Mouse (Mus musculus) intestine, embryonic 16.5 days (tissue): Measurements from ENCODE around the gene Ly86. TPM values are rescaled to one million over a fixed set of nuclear protein-coding genes. Genes with fewer than 3 reads are reported as not detected.

ENCODE experiments used
- ATAC-seq: fragments of 200-750 bp; cut with Nextera tagmentation; 2 replicates; pipeline ENCODE4 v1.8.0; 2017; ENCODE audit warnings: moderate TSS enrichment, moderate library complexity
- H3K27ac ChIP-seq: fragments of 300-500 bp; sonication (generic); 2 replicates; pipeline ENCODE4 v1.5.1; 2014; ENCODE audit warnings: mild to moderate bottlenecking, low read length
- H3K27me3 ChIP-seq: fragments of 300-500 bp; sonication (generic); replicated peaks from 2 replicates; pipeline ENCODE4 v1.6.1; 2014; ENCODE audit warnings: low read length, control low read depth, mixed read lengths; ENCODE audit not compliant: control insufficient read depth, insufficient read depth
- H3K36me3 ChIP-seq: fragments of 300-500 bp; sonication (generic); 2 replicates; pipeline ENCODE4 v1.6.1; 2014; ENCODE audit warnings: low read length, control low read depth; ENCODE audit not compliant: control insufficient read depth, insufficient read depth
- H3K4me1 ChIP-seq: fragments of 300-500 bp; sonication (generic); 2 replicates; pipeline ENCODE4 v1.6.1; 2014; ENCODE audit warnings: low read length, control low read depth, mixed read lengths; ENCODE audit not compliant: control insufficient read depth, insufficient read depth
- H3K4me2 ChIP-seq: fragments of 300-500 bp; sonication (generic); 2 replicates; pipeline ENCODE4 v1.6.1; 2014; ENCODE audit warnings: low read depth, low read length, control low read depth
- H3K4me3 ChIP-seq: fragments of 300-500 bp; sonication (generic); 2 replicates; pipeline ENCODE4 v1.5.1; 2014; ENCODE audit warnings: mild to moderate bottlenecking, low read length
- H3K9ac ChIP-seq: fragments of 300-500 bp; sonication (generic); 2 replicates; pipeline ENCODE4 v1.6.1; 2014; ENCODE audit warnings: low read depth, low read length
- H3K9me3 ChIP-seq: fragments of 300-500 bp; sonication (generic); 2 replicates; pipeline ENCODE4 v1.6.1; 2016; ENCODE audit warnings: low read length, control low read depth; ENCODE audit not compliant: control insufficient read depth
- WGBS: fragments of 180-500 bp; shearing (Covaris S2); extraction: QIAGEN DNeasy Blood & Tissue Kit; methylation state at CpG from one replicate; pipeline ENCODE4 v1.1.7; 2014; 5-methylcytosine and 5-hydroxymethylcytosine counted together
- polyA plus RNA-seq: library from polyadenylated mRNA; unstranded; fragments of >200 nt; fragmentation: Nextera tagmentation; extraction: Ambion mirVana; gene quantifications from 2 replicates; pipeline ENCODE4 v1.2.1, GENCODE M21; 2015

The Ly86 gene
- polyA plus RNA-seq, 1 experiment from 2014 or later: 11.2 TPM

DNA sequence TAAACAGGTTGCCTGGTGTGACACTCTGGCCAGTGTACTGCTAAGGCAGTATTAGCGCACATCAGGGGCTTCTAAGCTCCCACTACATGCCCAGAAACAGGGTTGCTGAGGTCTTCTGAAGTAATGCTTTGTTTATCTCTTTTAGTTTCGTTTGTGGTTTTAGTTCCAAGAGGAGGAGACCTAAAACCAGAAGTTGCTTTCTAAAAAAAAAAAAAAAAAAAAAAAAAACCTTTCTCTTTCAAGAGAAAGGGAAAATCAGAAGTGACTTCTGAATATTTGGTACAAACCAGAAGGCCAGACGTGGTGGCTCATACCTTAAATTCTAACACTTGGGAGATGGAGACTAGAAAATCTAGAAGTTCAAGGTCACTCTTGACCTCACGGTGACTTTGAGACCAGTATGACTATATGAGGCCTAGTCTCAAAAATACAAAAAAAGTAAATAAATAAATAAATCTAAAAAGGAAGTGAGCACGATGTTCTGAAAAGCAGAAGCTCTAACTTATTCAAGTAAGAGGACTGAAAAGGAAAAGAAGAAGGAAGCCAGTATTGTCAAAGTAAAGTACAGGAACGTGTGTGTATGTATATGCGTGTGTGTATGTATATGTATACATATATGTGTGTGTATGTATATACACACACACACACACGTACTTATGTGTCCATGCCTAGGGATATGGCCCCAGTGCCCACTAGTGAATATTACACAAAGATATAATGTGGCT lies 3.0 kb downstream of the Ly86 start:
- H3K27me3 ChIP-seq: no peaks in the 10 kb centered on the region
- H3K4me1 ChIP-seq: no peaks in the 10 kb centered on the region
- 79% methylated on average over 8 of the region's 8 CpGs for WGBS
- H3K36me3 ChIP-seq: no peaks in the 10 kb centered on the region
- ATAC-seq: no peak
- no peak overlapping the region for H3K4me2 ChIP-seq
- no peak overlapping the region for H3K9ac ChIP-seq
- H3K9me3 ChIP-seq: no peaks in the 10 kb centered on the region
- no peak overlapping the region for H3K27ac ChIP-seq
- H3K4me3 ChIP-seq: no peak overlapping the region

DNA sequence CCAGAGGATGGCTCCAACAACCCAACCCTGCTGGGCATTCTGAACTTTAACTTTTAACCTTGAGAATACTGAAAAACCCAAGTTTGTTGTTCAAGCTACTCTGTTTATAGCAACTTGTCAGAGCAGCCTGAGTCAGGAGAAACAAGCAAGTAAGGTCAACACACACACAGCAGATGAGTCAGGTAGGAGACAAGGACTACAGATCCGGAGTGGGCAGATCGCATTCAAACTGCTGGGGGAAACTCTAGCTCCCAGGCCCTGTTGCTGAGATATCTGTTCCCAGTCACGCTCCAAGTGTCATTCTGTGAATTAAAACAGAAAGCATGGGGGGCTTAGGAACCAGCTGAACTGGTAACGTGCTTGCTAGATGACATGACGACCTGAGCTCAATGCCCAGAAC lies 4.0 kb downstream of the Ly86 start:
- Histone ChIP-seq H3K36me3 (no peaks in the 10 kb centered on the region), H3K9me3 (no peaks in the 10 kb centered on the region), H3K4me2 (no peak overlapping the region), H3K27ac (no peak overlapping the region), H3K4me3 (no peak overlapping the region), H3K4me1 (no peaks in the 10 kb centered on the region), H3K9ac (no peak overlapping the region), H3K27me3 (no peaks in the 10 kb centered on the region)
- no peak for ATAC-seq
- 77% methylated on average over 5 of the region's 5 CpGs for WGBS

DNA sequence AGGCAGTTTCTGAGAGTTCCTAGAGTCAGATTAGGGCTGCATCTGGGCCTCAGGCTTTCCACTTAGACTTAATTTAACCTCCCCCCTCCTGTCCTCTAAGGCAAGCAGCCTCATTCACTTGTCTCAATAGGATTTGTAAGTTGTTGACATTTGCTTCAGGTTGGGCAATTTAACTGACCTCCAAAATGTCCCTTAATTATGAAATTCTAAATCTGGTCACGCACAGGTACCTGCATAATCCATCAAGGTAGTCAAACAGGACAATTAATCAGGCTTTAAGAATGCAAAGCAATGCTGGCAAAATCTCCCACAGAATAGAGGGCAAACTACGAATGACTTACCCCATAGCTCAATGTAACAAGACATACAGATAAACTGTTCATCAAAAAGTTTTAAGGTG lies 8.0 kb downstream of the Ly86 start:
- WGBS: 59% methylated on average over 2 of the region's 2 CpGs
- no peak overlapping the region for H3K9ac ChIP-seq
- no peak for ATAC-seq
- no peaks in the 10 kb centered on the region for H3K27me3 ChIP-seq
- H3K4me1 ChIP-seq: no peaks in the 10 kb centered on the region
- no peaks in the 10 kb centered on the region for H3K9me3 ChIP-seq
- H3K36me3 ChIP-seq: no peaks in the 10 kb centered on the region
- no peak overlapping the region for H3K4me2 ChIP-seq
- no peak overlapping the region for H3K4me3 ChIP-seq
- H3K27ac ChIP-seq: no peak overlapping the region

DNA sequence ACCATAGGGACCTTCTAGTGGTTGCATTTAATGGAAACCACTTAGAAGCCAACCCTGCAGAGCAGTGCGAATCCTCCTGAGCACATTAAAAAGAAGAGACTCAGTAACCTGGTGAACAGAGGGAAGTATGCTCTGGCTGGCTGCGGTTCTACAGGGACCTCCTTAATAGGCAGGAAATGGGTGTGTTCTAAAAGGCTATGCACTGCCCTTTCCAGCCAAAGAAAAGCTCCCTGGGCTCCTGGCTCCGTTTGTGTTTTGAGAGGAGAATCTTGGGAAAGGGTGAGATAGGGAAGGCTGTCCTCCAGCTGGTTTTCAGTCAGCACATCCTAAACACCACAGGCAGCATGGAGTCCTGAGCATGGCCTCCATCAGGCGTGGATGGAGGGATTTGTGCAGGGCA lies 8.9 kb downstream of the Ly86 start:
- Histone ChIP-seq H3K27ac (no peak overlapping the region), H3K9me3 (no peaks in the 10 kb centered on the region), H3K9ac (no peak overlapping the region), H3K36me3 (no peaks in the 10 kb centered on the region), H3K4me1 (no peaks in the 10 kb centered on the region), H3K4me2 (no peak overlapping the region), H3K4me3 (no peak overlapping the region), H3K27me3 (no peaks in the 10 kb centered on the region)
- WGBS: 65% methylated on average over 4 of the region's 4 CpGs
- ATAC-seq: no peak

DNA sequence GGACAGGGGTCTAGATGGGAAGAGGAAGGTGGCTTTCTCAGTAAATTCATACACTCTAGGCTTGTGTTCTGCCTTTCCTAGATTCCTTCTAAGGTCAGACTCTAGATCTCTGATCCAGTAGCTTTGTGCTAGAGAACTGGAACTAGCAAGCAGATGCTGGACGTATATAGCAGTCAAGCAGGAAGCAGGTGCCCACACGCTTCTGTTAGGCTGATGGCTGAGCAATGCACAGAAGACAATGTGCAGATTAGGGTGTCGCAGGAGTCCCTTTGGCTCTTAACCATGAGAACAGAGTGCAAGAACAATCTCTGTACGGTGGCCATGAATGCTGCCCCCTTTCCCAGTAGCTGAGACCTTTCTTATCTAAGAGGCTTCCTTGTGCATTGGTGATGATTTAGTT lies 9.4 kb downstream of the Ly86 start:
- Histone ChIP-seq H3K27ac (no peak overlapping the region), H3K4me2 (no peak overlapping the region), H3K36me3 (no peaks in the 10 kb centered on the region), H3K27me3 (no peaks in the 10 kb centered on the region), H3K9ac (no peak overlapping the region), H3K9me3 (no peaks in the 10 kb centered on the region), H3K4me1 (no peaks in the 10 kb centered on the region), H3K4me3 (no peak overlapping the region)
- ATAC-seq: no peak
- 73% methylated on average over 4 of the region's 4 CpGs for whole genome bisulfite sequencing

DNA sequence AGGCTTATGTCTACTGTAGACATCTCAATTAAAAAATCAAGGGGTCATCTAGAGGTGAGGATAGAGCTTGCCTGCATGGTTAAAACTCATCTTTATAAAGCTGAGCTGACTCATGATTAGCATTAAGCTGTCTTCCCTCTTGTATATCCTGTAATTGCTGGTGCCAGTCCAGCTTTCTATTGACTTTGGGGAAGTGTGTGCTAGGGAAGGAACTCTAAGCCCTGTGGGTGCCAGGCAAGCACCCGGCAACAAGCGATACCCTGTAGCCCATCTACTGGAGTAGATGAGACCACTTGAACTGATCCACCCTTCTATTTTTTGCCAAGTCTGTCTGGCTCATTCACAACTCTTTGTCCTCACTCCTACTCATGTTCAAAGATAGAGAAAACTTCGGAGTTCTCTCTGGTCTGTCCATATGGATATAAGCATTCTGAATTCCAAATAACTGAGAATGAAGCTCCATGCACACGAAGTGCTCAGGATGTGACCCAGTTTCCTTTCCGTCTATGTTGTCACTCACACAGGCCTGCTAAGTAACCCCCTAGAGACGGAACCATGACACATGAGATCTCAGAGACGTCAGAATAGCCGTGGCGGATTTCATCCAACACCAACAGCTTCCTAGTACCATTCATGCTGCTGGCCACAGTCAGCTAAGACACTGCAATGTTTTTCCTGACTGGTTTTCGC lies 10.8 kb downstream of the Ly86 start:
- WGBS: 87% methylated on average over 10 of the region's 10 CpGs
- H3K9ac ChIP-seq: no peak overlapping the region
- H3K27ac ChIP-seq: no peak overlapping the region
- no peaks in the 10 kb centered on the region for H3K4me1 ChIP-seq
- no peak overlapping the region for H3K4me2 ChIP-seq
- H3K36me3 ChIP-seq: no peaks in the 10 kb centered on the region
- H3K4me3 ChIP-seq: no peak overlapping the region
- no peaks in the 10 kb centered on the region for H3K9me3 ChIP-seq
- ATAC-seq: no peak
- no peaks in the 10 kb centered on the region for H3K27me3 ChIP-seq

DNA sequence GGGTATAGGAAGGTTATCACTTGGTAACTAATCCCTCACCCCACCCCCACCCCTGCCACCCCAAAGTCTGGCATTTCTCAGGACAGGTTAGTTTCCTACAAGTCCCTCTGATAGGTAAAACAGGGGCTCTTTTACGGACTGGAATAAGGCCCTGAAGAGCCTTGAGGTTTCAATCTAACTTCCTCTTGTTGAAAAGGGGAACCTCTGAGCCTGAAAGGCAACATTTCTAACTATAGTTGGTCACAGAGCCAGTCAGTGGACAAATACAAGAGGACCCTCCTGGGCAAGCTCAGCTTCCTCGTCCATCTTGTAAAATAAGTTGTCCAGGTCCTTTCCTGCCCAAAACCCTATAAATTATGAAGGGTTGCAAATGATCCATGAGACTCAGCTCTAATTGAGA lies 11.5 kb downstream of the Ly86 start:
- no peak overlapping the region for H3K27ac ChIP-seq
- no peaks in the 10 kb centered on the region for H3K4me1 ChIP-seq
- WGBS: 85% methylated on average over 2 of the region's 2 CpGs
- H3K9ac ChIP-seq: no peak overlapping the region
- no peaks in the 10 kb centered on the region for H3K9me3 ChIP-seq
- no peaks in the 10 kb centered on the region for H3K36me3 ChIP-seq
- H3K4me3 ChIP-seq: no peak overlapping the region
- no peaks in the 10 kb centered on the region for H3K27me3 ChIP-seq
- H3K4me2 ChIP-seq: no peak overlapping the region
- no peak for ATAC-seq

DNA sequence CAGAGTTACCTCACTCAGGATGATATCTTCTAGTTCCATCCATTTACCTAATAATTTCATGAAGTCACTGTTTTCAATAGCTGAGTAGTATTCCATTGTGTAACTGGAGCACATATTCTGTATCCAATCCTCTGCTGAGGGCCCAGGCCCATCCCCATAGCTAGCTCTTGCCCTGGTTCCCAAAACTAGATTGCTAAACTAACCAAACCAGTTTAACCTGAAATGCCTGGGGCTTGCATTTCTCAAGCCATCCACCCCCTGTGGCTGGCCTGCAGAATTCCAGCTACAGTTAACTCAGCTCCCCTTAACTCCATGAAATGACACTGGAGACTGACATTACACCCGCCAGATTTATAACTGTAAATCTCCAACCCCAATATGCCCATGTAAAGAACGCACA lies 13.1 kb downstream of the Ly86 start:
- Histone ChIP-seq H3K9ac (no peak overlapping the region), H3K4me2 (no peak overlapping the region), H3K36me3 (no peaks in the 10 kb centered on the region), H3K4me3 (no peak overlapping the region), H3K4me1 (no peaks in the 10 kb centered on the region), H3K27ac (no peak overlapping the region), H3K27me3 (no peaks in the 10 kb centered on the region), H3K9me3 (no peaks in the 10 kb centered on the region)
- 76% methylated on average over 2 of the region's 2 CpGs for WGBS
- ATAC-seq: no peak

DNA sequence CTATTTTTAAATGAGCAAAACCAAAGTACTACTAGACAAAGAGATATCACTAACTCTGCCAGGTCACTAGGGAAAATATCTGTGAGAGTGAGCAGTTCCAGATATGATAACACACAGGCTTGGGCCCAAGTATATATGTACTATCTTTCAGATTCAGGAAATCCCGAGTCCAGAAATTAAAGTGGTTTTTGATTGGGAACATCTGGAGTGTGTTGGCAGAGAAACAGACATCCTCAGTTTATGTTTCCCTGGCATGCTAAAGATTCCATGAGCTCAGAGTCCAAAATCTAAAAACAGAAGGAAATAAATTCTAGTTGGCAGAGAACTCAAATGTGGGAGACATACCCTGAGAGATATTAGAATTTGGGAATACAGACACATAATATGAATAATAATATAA lies 16.2 kb downstream of the Ly86 start:
- no peaks in the 10 kb centered on the region for H3K9me3 ChIP-seq
- H3K4me2 ChIP-seq: no peak overlapping the region
- no peaks in the 10 kb centered on the region for H3K27me3 ChIP-seq
- H3K9ac ChIP-seq: no peak overlapping the region
- H3K4me3 ChIP-seq: no peak overlapping the region
- no peak for ATAC-seq
- H3K36me3 ChIP-seq: no peaks in the 10 kb centered on the region
- H3K27ac ChIP-seq: no peak overlapping the region
- no peaks in the 10 kb centered on the region for H3K4me1 ChIP-seq
- WGBS: 31% methylated on average over 1 of the region's 1 CpGs

DNA sequence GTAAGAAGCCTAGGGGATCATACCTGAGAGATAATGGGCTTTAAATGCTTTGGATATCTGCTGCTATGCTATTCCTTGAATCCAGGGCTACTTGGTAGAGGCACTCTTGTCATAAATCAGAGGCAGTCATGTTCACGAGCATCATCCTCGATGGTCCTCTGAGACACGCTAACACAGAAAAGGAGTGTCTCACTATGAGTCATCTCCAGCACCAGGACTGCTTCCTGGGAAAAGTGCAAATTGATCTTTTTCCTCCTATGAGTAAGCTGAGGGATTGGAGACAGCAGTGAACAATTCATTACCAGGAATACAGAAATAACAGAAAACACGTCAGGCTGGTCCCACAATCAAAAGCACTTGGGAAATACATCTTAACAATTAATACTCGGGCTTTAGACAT lies 19.3 kb downstream of the Ly86 start:
- Histone ChIP-seq H3K36me3 (no peaks in the 10 kb centered on the region), H3K27ac (no peak overlapping the region), H3K27me3 (no peaks in the 10 kb centered on the region), H3K4me2 (no peak overlapping the region), H3K9me3 (no peaks in the 10 kb centered on the region), H3K4me3 (no peak overlapping the region), H3K4me1 (no peaks in the 10 kb centered on the region), H3K9ac (no peak overlapping the region)
- no peak for ATAC-seq
- 57% methylated on average over 5 of the region's 5 CpGs for WGBS
